Mouse (Mus musculus): ENCODE data around the gene Camk2g. TPM values are rescaled to one million over a fixed set of nuclear protein-coding genes. Genes with fewer than 3 reads are reported as not detected.
A peak's percentile ranks its signal among the peaks of the same experiment; 100 is the strongest.

Camk2g gene
- total RNA-seq (2017) = 46.7 and 57.4 TPM in 2 replicates

DNA sequence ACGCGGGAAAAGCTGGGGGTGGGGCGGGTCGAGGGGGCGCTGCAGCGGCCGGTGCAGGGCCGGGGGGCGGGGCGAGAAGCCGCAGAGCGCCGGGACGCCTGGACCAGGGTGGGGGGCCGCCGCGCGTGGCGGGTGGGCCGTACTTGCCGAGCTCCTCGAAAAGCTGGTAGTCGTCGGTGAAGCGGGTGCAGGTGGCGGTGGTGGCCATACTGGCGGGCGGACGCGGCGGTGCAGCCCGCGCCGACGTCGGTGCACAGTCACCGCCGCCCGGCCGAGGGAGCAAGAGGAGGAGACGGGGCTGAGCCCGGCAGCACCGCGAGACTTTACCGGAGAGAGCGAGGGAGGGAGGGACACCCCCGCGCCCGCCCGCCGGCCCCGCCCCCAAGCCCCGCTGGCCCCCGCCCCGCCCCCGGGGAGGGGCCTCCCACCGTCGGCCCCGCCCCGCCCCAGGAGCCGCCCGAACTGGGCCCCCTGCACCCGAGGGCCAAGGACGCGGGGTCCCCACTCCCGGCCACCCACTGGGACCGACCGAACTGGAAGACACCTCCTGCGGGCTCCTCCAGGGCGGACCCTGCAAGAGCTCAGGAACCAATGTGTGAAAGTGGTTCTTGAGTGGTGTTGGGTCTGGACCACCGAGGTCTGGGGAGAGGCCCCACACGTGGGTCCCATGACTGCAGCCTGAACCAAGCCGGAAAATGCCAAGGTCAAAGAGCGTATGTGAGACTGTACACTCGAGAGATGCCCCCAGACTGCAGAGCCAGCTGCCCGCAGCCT, at the start of gene Camk2g:
TSS of gene Camk2g (minus strand) at position 331 of the 774 bp plus-strand sequence.
- ATAC-seq (replicated peaks; ENCODE audit: low read depth, poor library complexity, severe bottlenecking) = peak; percentile 69

DNA sequence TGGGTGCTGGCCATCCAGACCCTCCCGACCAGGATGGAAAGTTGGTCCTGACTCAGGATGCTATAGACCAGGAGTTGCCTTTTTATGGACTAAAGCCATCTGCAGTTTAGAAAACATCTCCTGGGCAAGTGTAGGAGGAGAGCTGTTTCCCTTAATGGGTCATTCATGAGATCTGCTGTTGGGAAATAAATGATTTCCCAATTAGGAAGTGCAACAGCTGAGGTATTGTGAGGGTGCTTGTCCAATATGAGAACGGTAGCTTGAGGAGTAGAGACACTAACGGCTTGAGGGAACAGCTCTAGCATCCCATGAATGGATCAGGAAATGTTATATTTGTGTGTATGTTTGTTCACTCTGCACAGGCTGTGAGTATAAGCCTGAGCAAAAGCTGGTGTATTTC, 48.7 kb upstream of the Camk2g start:
- ATAC-seq (replicated peaks; ENCODE audit: low read depth, poor library complexity, severe bottlenecking) = 0 out of 2 replicates have a peak, but pooled peaks have one; percentile 8

DNA sequence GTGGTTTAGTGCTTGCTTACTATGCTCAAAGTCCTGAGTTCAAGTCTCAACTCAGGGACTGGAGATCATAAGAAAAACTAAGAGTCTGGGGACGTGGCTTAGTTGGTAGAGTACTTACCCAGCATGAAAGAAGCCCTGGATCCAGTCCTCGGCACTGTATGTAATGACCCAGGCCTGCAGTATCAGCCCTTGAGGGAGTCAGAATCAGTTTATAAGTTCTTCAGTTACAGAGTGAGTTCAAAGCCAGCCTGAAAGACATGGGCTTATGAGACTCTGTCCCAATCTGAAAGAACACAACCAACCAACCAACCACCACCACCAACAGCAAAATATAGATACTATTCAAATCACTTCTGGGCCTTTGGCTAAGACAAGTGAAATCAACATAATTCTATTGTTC, 47.6 kb upstream of the Camk2g start:
- ATAC-seq (replicated peaks; ENCODE audit: low read depth, poor library complexity, severe bottlenecking) = no peak

DNA sequence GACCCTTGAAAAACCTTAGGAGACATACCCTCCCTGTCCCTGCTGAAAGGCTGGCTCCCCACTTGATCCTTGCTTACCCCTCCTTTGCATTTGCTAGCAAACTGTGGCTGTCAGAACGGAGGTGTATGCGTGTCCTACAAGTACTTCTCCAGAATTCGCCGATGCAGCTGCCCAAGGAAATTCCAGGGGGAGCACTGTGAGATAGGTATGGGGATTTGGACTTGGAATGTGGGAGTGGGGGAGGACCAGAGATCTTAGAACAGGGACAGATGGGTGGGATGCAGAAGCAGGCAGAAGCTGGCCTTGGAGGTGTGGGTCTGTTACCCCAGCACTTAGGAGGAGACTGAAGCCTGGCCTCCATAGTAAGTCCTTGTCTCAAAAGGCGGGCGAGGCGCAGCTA, 43.8 kb upstream of the Camk2g start:
- no peak for ATAC-seq (replicated peaks; ENCODE audit: low read depth, poor library complexity, severe bottlenecking)

DNA sequence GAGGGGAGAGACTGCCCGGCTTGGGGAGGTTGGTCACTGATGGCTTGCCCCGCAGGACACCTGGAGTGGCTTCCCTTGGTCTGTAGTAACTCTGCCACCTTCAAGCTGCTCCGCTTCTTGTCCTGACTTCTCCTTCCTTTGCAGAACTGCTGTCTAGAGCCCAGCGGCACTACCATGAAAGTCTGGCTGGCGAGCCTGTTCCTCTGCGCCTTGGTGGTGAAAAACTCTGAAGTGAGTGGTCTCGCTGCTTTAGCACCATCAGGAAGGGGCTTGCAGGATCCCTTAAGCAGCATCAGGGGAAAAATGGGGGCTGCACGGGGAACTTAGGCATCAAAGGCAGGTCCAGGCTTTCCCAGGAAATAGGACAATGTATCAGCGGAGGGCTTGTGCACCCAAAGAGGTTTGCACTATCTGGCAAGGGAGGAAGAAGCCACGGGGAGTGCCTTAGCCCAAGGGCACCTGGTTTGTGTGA, 43.1 kb upstream of the Camk2g start:
- ATAC-seq (replicated peaks; ENCODE audit: low read depth, poor library complexity, severe bottlenecking) = peak; percentile 59

GRCm38 (mm10) chr14:20836171-20836904, 42.5 kb upstream of the Camk2g start, which contains the start of gene Plau:
Gene Plau, plus strand, starts transcription at chr14:20836660.
- ATAC-seq (replicated peaks; ENCODE audit: low read depth, poor library complexity, severe bottlenecking) = peak; percentile 91

GRCm38 (mm10) chr14:20834136-20834535, 40.2 kb upstream of the Camk2g start:
- no peak for ATAC-seq (replicated peaks; ENCODE audit: low read depth, poor library complexity, severe bottlenecking)

GRCm38 (mm10) chr14:20833525-20833924, 39.6 kb upstream of the Camk2g start:
- no peak for ATAC-seq (replicated peaks; ENCODE audit: low read depth, poor library complexity, severe bottlenecking)

DNA sequence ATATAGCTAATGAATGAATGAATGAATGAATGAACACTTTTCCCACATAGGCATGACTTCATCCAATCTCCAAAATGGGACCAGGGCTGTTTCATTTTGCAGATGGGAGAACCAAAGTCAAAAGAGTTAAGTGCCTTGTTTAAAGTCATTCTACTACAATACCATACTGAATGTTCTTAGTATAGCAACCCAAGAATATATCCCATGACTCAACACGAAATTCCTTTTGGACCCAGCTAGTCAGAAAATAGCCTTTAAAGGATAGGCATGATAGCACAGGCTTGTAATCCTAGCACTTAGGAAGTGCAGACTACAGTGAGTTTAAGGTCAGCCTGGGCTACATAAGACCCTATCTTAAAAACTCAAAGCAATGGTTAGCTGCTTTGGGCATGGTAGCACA, 38.0 kb upstream of the Camk2g start:
- ATAC-seq (replicated peaks; ENCODE audit: low read depth, poor library complexity, severe bottlenecking) = no peak

GRCm38 (mm10) chr14:20831141-20831910, 37.4 kb upstream of the Camk2g start:
- no peak for ATAC-seq (replicated peaks; ENCODE audit: low read depth, poor library complexity, severe bottlenecking)

GRCm38 (mm10) chr14:20829523-20830366, 35.9 kb upstream of the Camk2g start:
- ATAC-seq (replicated peaks; ENCODE audit: low read depth, poor library complexity, severe bottlenecking) = peak; percentile 80

- no peak for ATAC-seq (replicated peaks; ENCODE audit: low read depth, poor library complexity, severe bottlenecking)
These were observed 34.6 kb upstream of the Camk2g start for GRCm38 (mm10) chr14:20828524-20828923.

- no peak for ATAC-seq (replicated peaks; ENCODE audit: low read depth, poor library complexity, severe bottlenecking)
These were observed 33.6 kb upstream of the Camk2g start for GRCm38 (mm10) chr14:20827491-20827890.

DNA sequence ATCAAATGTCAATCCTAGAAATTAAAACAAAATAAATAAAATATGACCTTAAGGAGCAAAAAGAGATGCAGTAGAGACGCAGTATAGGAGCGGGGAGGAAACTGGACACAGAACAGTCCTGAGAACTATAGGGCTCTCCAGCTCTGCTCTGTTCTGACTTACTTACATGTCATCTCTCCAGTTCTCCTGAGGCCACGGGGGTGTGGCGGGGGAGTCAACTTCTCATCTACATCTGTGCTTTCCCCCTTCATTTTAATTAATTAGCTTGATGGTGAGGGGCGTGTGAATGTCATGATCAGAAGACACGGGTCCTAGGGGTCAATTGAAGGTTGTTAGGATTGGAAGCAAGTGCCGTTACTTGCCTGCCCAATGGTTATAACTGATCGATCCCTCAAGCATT, 33.2 kb upstream of the Camk2g start:
- ATAC-seq (replicated peaks; ENCODE audit: low read depth, poor library complexity, severe bottlenecking) = no peak

DNA sequence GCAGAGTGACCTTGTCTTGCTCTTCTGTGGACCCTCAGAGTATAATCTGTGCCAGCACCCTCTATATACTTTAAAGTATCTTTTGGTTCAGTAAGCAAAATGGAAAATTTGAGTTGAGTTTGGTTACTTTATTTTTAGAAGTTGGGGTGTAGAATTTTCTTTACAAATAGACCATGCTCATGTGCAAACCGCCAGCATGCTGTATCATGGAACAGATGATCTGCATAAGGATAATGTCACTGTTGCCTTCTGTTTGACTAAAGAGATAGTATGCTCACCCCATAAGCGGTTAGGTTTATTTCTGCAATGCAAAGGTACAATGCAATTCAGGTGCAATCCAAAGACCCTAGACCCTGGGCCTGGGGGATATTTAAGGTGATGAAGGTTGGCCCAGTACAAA, 31.6 kb upstream of the Camk2g start:
- ATAC-seq (replicated peaks; ENCODE audit: low read depth, poor library complexity, severe bottlenecking) = no peak

- no peak for ATAC-seq (replicated peaks; ENCODE audit: low read depth, poor library complexity, severe bottlenecking)
These were observed 30.6 kb upstream of the Camk2g start for GRCm38 (mm10) chr14:20824517-20824916.

GRCm38 (mm10) chr14:20815448-20815847, 21.6 kb upstream of the Camk2g start:
- ATAC-seq (replicated peaks; ENCODE audit: low read depth, poor library complexity, severe bottlenecking) = no peak

GRCm38 (mm10) chr14:20811779-20812406, 18.0 kb upstream of the Camk2g start:
- 0 out of 2 replicates have a peak, but pooled peaks have one; percentile 29 for ATAC-seq (replicated peaks; ENCODE audit: low read depth, poor library complexity, severe bottlenecking)

GRCm38 (mm10) chr14:20811236-20811635, 17.3 kb upstream of the Camk2g start:
- ATAC-seq (replicated peaks; ENCODE audit: low read depth, poor library complexity, severe bottlenecking) = 0 out of 2 replicates have a peak, but pooled peaks have one; percentile 56

All from common myeloid progenitor, adult 5-6 weeks (primary cell).